Mouse (Mus musculus): ENCODE measurements around the gene Commd1. TPM values are rescaled to one million over a fixed set of nuclear protein-coding genes. Genes with fewer than 3 reads are reported as not detected.

The Commd1 gene
- polyA plus RNA-seq, 1 experiment from 2014 or later, result 371 TPM

GRCm38 (mm10) chr11:22867691-22868090 lies 114.5 kb downstream of the Commd1 start:
- Histone ChIP-seq H3K36me3 (ENCODE audit: control insufficient read depth, insufficient read depth, low read length) (no peaks in the 10 kb centered on the region), H3K27me3 (ENCODE audit: control insufficient read depth, insufficient read depth, low read length) (no peaks in the 10 kb centered on the region), H3K9ac (ENCODE audit: low read length) (no peak overlapping the region), H3K4me3 (replicated peaks; ENCODE audit: low read length) (no peak overlapping the region), H3K27ac (ENCODE audit: low read length) (no peak overlapping the region), H3K4me1 (ENCODE audit: control insufficient read depth, insufficient read depth, low read length) (peaks cover 3% of the 10 kb centered on the region), H3K9me3 (replicated peaks; ENCODE audit: control insufficient read depth, low read length) (no peaks in the 10 kb centered on the region), H3K4me2 (ENCODE audit: low read depth, low read length) (no peak overlapping the region)
- 86% methylated on average over 5 of the region's 5 CpGs for WGBS
- no peak for ATAC-seq (ENCODE audit: insufficient read depth, low FRiP score)

- Histone ChIP-seq H3K4me1 (ENCODE audit: control insufficient read depth, insufficient read depth, low read length) (peaks cover 2% of the 10 kb centered on the region; the same call in 1 of the 2 replicates), H3K27me3 (ENCODE audit: control insufficient read depth, insufficient read depth, low read length) (no peaks in the 10 kb centered on the region), H3K9me3 (replicated peaks; ENCODE audit: control insufficient read depth, low read length) (no peaks in the 10 kb centered on the region), H3K4me2 (ENCODE audit: low read depth, low read length) (no peak overlapping the region), H3K9ac (ENCODE audit: low read length) (no peak overlapping the region), H3K27ac (ENCODE audit: low read length) (no peak overlapping the region), H3K4me3 (replicated peaks; ENCODE audit: low read length) (no peak overlapping the region), H3K36me3 (ENCODE audit: control insufficient read depth, insufficient read depth, low read length) (no peaks in the 10 kb centered on the region)
- 82% methylated on average over 7 of the region's 7 CpGs for WGBS
- no peak for ATAC-seq (ENCODE audit: insufficient read depth, low FRiP score)
Measured at GRCm38 (mm10) chr11:22865635-22866246, 116.4 kb downstream of the Commd1 start.

- Histone ChIP-seq H3K27ac (ENCODE audit: low read length) (no peak overlapping the region), H3K4me3 (replicated peaks; ENCODE audit: low read length) (no peak overlapping the region), H3K27me3 (ENCODE audit: control insufficient read depth, insufficient read depth, low read length) (no peaks in the 10 kb centered on the region), H3K4me1 (ENCODE audit: control insufficient read depth, insufficient read depth, low read length) (peaks cover 7% of the 10 kb centered on the region; the same call in 1 of the 2 replicates), H3K4me2 (ENCODE audit: low read depth, low read length) (no peak overlapping the region), H3K9ac (ENCODE audit: low read length) (no peak overlapping the region), H3K9me3 (replicated peaks; ENCODE audit: control insufficient read depth, low read length) (no peaks in the 10 kb centered on the region), H3K36me3 (ENCODE audit: control insufficient read depth, insufficient read depth, low read length) (no peaks in the 10 kb centered on the region)
- no peak for ATAC-seq (ENCODE audit: insufficient read depth, low FRiP score)
- 78% methylated on average over 8 of the region's 8 CpGs for WGBS
Measured at GRCm38 (mm10) chr11:22864305-22865060, 117.7 kb downstream of the Commd1 start.

GRCm38 (mm10) chr11:22863581-22863980 lies 118.6 kb downstream of the Commd1 start:
- no peak for ATAC-seq (ENCODE audit: insufficient read depth, low FRiP score)
- Histone ChIP-seq H3K27ac (ENCODE audit: low read length) (no peak overlapping the region), H3K9me3 (replicated peaks; ENCODE audit: control insufficient read depth, low read length) (no peaks in the 10 kb centered on the region), H3K9ac (ENCODE audit: low read length) (no peak overlapping the region), H3K36me3 (ENCODE audit: control insufficient read depth, insufficient read depth, low read length) (no peaks in the 10 kb centered on the region), H3K4me2 (ENCODE audit: low read depth, low read length) (no peak overlapping the region), H3K4me3 (replicated peaks; ENCODE audit: low read length) (no peak overlapping the region), H3K27me3 (ENCODE audit: control insufficient read depth, insufficient read depth, low read length) (no peaks in the 10 kb centered on the region), H3K4me1 (ENCODE audit: control insufficient read depth, insufficient read depth, low read length) (peaks cover 8% of the 10 kb centered on the region)
- WGBS, result 60% methylated on average over 4 of the region's 4 CpGs

- no peak for ATAC-seq (ENCODE audit: insufficient read depth, low FRiP score)
- peak overlapping the region; percentile 97 for H3K4me2 ChIP-seq (ENCODE audit: low read depth, low read length)
- no peaks in the 10 kb centered on the region for H3K9me3 ChIP-seq (replicated peaks; ENCODE audit: control insufficient read depth, low read length)
- H3K27ac ChIP-seq (ENCODE audit: low read length), result no peak overlapping the region
- H3K4me1 ChIP-seq (ENCODE audit: control insufficient read depth, insufficient read depth, low read length), result peaks cover 13% of the 10 kb centered on the region
- H3K27me3 ChIP-seq (ENCODE audit: control insufficient read depth, insufficient read depth, low read length), result no peaks in the 10 kb centered on the region
- H3K4me3 ChIP-seq (replicated peaks; ENCODE audit: low read length), result peak overlapping the region; percentile 79; the same call in 1 of the 2 replicates
- 47% methylated on average over 4 of the region's 4 CpGs for WGBS
- no peaks in the 10 kb centered on the region for H3K36me3 ChIP-seq (ENCODE audit: control insufficient read depth, insufficient read depth, low read length)
- no peak overlapping the region for H3K9ac ChIP-seq (ENCODE audit: low read length)
Measured at GRCm38 (mm10) chr11:22861315-22861714, 120.9 kb downstream of the Commd1 start.

- Histone ChIP-seq H3K27ac (ENCODE audit: low read length) (peak within 1 kb of the TSS; percentile 95), H3K9ac (ENCODE audit: low read length) (peak within 1 kb of the TSS; percentile 87), H3K9me3 (replicated peaks; ENCODE audit: control insufficient read depth, low read length) (no peaks in the 10 kb centered on the region), H3K36me3 (ENCODE audit: control insufficient read depth, insufficient read depth, low read length) (no peaks in the 10 kb centered on the region), H3K27me3 (ENCODE audit: control insufficient read depth, insufficient read depth, low read length) (no peaks in the 10 kb centered on the region), H3K4me1 (ENCODE audit: control insufficient read depth, insufficient read depth, low read length) (peaks cover 13% of the 10 kb centered on the region), H3K4me2 (ENCODE audit: low read depth, low read length) (peak within 1 kb of the TSS; percentile 97), H3K4me3 (replicated peaks; ENCODE audit: low read length) (peak within 1 kb of the TSS; percentile 79)
- WGBS, result 5% methylated on average over 41 of the region's 41 CpGs
- ATAC-seq (ENCODE audit: insufficient read depth, low FRiP score), result peak; percentile 56
Measured at GRCm38 (mm10) chr11:22860335-22861227, 121.6 kb downstream of the Commd1 start, which contains the start of gene B3gnt2. Gene B3gnt2 (minus strand): TSS chr11:22860961.

GRCm38 (mm10) chr11:22859633-22860334 lies 122.4 kb downstream of the Commd1 start:
- peak overlapping the region; percentile 87 for H3K9ac ChIP-seq (ENCODE audit: low read length)
- peaks cover 13% of the 10 kb centered on the region for H3K4me1 ChIP-seq (ENCODE audit: control insufficient read depth, insufficient read depth, low read length)
- H3K27me3 ChIP-seq (ENCODE audit: control insufficient read depth, insufficient read depth, low read length), result no peaks in the 10 kb centered on the region
- H3K9me3 ChIP-seq (replicated peaks; ENCODE audit: control insufficient read depth, low read length), result no peaks in the 10 kb centered on the region
- H3K27ac ChIP-seq (ENCODE audit: low read length), result peak overlapping the region; percentile 95
- H3K4me2 ChIP-seq (ENCODE audit: low read depth, low read length), result peak overlapping the region; percentile 97
- peak; percentile 92 for ATAC-seq (ENCODE audit: insufficient read depth, low FRiP score)
- H3K36me3 ChIP-seq (ENCODE audit: control insufficient read depth, insufficient read depth, low read length), result no peaks in the 10 kb centered on the region
- under 1% methylated on average over 48 of the region's 55 CpGs for WGBS
- peak overlapping the region; percentile 79 for H3K4me3 ChIP-seq (replicated peaks; ENCODE audit: low read length)

GRCm38 (mm10) chr11:22859301-22859632 lies 122.9 kb downstream of the Commd1 start:
- no peaks in the 10 kb centered on the region for H3K36me3 ChIP-seq (ENCODE audit: control insufficient read depth, insufficient read depth, low read length)
- no peaks in the 10 kb centered on the region for H3K27me3 ChIP-seq (ENCODE audit: control insufficient read depth, insufficient read depth, low read length)
- peak overlapping the region; percentile 87 for H3K9ac ChIP-seq (ENCODE audit: low read length)
- no peaks in the 10 kb centered on the region for H3K9me3 ChIP-seq (replicated peaks; ENCODE audit: control insufficient read depth, low read length)
- H3K4me1 ChIP-seq (ENCODE audit: control insufficient read depth, insufficient read depth, low read length), result peaks cover 13% of the 10 kb centered on the region
- H3K4me2 ChIP-seq (ENCODE audit: low read depth, low read length), result peak overlapping the region; percentile 97
- peak; percentile 79 for ATAC-seq (ENCODE audit: insufficient read depth, low FRiP score)
- H3K27ac ChIP-seq (ENCODE audit: low read length), result peak overlapping the region; percentile 95
- H3K4me3 ChIP-seq (replicated peaks; ENCODE audit: low read length), result peak overlapping the region; percentile 79
- under 1% methylated on average over 34 of the region's 41 CpGs for WGBS
